Mouse (Mus musculus): ENCODE data around the gene Gm8947. TPM values are rescaled to one million over a fixed set of nuclear protein-coding genes. Genes with fewer than 3 reads are reported as not detected.
"Not testable (repeated sequence)": the region's sequence is repeated elsewhere in the genome, so short reads cannot be mapped to it uniquely, and the experiment has no call there.

Gm8947 gene
- total RNA-seq (2021), result not detected
- long read RNA-seq, experiment 1, result 0 reads
- long read RNA-seq, experiment 2, result 0 reads

DNA sequence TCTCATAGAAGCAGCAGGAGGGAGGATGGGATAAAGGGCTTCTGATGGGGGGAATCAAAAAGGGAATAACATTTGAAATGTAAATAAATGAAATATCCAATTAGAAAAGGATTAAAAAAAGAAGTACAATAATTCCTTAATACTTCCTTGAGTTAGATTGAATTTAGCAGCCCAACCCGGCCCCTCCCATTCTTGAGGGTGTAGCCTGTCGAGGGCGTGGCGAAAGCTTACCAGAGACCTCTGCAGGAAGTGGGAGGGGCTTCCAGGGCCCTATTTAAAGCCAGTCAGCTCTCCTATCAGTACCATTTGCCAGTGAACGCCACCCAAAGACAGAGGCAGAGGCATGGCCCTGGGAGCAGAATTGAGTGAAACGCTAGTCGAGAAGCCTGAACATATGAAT is at the start of gene Gm8947:
Gm8947 (plus strand) TSS at position 302 of the 400 bp plus-strand sequence.
- DNase-seq (ENCODE audit: low spot score in 2 of 2), result not testable (repeated sequence)

DNA sequence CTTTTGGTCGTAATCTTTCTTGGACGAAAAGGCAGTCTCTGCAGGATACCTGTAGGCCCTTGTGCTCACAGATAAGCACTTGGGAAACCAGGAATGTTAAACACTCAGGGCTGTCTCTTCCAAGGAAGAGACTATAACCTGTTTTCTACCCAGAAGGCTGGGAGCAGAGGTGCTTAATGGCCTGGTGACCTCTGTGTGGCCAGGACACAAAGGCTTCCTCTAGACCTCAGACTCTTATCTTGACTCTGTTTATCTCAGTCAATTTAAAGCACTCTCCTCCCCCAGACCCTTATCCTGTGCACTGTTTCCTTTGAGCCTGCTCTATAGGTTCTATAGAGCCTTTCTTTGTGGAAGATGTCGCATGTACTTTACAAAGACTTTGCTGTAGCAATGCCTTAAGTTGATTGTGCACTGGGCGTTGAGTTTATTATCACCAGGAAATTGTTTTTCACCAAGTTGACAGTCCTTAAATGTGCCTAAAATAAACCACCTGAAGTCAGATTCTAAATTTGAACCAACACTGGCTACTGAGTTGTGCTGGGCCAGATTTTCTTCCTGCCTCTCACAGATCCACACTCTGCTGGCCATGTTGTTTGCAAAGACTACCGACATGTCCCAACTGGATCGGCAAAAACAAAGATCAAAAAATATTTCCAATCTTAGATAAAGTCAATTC is 47.6 kb upstream of the Gm8947 start:
- no peak for DNase-seq (ENCODE audit: low spot score in 2 of 2)

DNA sequence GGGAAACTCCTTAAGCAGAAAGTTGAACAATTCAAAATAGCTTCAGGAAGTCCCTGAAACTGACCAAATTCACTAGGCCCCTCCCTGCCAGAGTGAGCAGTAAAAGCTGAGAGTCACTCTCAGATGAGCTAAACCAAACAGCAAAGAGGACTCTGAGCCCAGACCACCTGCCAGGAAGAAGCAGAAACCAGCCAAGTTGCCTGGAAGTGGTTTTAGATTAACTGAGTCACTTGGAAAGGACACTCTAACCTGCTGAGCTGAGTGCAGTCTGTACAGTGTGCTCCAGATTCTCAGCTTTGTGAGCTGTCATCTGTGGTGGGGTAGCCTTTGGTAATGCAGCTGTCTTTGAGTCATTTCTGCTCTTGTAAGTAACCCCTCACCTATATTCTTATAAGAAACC is 44.4 kb upstream of the Gm8947 start:
- DNase-seq (ENCODE audit: low spot score in 2 of 2), result no peak

DNA sequence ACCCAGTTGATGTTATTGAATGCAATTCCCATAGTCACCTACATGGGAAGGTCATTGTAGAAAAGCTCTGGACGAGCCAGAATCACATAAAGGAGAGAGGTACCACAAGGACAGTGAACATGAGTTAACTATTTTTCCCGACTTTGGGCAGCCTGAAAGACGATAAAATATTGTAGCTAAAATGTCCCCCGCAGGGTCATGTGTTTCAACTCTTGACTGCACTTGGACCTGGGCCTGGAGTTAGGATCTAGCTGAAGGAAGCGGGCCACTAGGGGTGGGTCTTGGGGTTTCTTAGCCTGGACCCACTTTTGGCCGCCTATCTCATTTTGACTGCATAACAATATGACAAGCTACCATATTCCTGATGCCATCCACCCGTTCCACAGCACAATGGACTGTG is 42.0 kb upstream of the Gm8947 start:
- DNase-seq (ENCODE audit: low spot score in 2 of 2), result no peak

DNA sequence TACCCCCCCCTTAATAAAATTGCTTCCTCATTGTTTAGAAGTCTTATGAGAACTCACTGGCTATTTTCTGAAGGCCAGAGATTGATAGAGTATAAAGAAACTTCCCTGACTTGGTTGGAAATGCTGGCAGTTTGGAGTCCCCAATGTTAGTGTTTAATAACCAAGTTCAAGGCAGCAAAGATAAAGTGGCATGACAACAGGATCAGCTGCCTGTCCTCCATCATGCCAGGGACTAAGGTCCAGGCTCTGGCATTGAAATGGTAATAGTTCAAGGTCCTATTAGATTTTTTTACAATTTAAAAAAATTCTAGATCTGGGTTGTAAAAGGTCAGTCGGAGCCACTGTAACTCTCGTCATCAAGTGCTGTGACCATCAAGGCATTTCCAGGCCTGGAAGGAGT is 41.1 kb upstream of the Gm8947 start:
- DNase-seq (ENCODE audit: low spot score in 2 of 2), result no peak

DNA sequence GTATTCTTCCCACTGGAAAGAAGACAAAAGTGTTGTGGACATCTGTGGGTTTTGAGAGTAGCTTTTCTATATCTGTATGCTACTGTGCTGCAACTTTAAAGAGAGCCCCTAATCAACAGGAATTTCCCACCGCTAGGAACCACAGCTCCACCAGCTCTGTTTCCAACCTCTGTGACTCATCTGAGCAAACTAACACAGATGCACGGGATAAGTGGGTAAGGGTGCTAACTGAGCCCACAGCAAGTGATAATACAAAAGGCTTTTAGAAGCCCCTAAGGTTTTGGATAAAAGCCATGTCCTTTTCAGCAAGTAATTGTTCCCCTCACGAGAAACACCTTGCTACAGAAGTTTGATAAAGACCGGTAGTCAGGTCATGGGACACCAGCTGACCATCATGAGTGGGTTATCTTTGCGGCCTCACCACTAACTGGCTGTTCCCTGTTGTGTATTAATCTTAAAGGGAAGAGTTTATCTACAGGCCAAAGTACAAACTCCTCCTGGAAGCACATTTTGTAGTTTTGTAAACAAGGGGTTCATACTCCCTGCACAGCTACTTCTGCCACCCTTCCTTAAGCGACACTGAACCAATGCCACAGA is 39.0 kb upstream of the Gm8947 start:
- DNase-seq (ENCODE audit: low spot score in 2 of 2), result no peak

DNA sequence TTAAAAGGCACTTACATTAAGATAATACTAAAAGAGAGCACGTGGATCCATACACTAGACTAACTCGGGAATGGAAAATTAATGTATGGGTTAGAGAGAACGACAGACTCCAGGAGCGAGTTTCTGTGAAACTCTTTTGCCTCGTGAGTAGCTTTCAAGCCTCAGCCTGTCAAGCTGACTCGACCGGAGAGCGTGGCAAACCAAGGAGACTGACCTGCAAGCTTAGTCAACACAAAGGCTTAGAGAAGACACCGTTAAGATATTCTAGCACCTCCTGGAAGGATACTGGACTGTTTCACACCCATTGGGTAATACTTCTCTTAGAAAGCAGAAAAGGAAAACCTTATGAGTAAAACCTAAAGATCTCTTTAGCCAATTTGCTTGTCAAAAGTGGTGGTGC is 38.0 kb upstream of the Gm8947 start:
- DNase-seq (ENCODE audit: low spot score in 2 of 2), result not testable (repeated sequence)

DNA sequence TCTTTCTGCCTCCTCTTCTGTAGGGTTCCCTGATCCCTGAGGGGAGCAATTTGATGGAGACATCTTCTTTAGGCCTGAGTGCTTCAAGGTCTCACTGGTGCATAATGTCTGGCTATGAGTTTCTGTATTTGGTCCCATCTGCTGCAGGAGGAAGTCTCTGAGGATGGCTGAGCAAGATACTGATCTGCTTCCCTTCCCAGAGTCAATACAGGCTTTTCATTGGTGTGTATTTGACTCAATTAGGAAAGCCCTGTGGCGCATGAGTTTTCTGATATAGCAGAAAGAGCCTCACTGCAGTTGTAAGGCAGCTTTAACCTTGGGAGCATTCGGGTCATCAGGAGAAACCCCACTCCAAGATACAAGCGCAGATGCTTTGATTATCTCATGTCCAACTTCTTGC is 36.0 kb upstream of the Gm8947 start:
- DNase-seq (ENCODE audit: low spot score in 2 of 2), result no peak

DNA sequence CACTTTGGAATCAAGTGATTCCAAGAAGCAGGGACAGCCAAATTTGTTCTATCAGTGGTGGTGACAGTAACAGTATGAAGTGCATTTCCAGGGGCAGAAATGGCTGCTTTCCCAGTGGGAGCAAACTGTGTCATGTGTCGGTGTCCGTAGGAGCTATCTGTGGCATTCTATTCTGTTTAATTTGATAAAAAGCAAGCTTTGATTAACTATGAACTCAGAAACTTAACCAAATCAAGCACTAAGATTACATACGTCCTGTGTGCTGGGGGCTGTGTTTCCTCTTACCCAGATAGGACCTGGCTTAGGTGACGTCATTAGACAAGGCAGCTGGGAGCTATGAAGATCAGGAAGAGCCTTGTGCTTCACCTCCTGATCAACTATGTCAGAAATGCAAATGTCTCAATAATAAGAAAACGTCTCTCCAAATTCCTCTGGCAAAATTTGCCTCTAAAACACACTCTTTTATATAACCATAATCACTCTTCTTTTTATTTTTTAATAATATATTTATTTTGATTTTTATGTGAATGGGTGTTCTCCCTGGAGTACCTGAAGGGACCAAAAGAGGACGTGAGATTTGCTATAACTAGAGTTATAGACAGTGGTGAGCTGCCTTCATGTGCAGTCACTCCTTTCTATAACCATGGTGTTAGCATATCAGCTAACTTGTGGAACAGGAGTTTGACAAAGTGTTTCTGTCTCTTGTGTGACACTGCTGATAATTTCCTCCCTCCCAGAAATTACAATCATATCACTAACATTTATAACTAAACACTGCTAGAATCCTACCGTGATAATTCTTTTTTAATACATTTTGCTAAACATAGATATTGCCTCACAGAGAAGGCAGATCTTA is 35.2 kb upstream of the Gm8947 start:
- DNase-seq (ENCODE audit: low spot score in 2 of 2), result no peak

DNA sequence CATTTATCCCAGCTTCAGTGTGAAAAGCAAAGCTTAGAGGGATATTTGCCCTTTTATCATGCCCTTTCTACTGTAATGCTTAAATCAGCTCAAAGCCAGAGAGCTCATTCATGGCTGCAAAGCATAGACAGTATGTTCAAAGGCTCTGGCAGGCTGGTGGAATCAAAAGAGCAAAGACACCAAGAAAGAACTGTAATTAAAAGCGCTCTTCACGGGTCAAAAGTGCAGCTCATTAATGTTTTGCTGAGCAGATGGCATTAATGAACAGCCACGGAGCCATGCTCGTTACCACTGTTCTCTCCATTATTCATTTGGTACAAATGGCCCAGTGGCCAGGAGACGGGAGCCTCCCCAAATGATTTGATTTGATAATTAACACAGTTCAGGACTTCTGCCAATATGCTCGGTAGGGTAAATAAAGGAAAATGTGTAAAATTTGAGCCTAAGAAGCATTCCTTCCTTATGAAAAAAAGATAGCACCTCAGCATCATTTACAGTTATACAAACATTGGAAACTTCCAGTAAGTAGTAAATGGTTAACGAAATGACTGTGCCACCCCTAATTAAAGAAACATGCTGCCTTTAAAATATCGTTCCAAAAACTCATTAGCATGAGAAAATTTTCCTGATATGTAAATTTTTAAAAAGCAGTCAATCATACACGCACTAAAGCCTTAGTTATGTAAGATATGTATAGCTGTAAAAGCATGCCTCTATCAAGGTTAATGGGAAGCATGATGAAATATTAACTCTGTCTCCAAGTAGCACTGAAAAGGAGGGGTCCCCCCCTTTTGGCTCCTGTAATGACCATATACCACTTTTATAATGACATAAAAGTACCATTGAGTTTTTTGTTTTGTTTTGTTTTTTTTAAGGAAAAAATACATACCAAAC is 34.0 kb upstream of the Gm8947 start:
- DNase-seq (ENCODE audit: low spot score in 2 of 2), result no peak

DNA sequence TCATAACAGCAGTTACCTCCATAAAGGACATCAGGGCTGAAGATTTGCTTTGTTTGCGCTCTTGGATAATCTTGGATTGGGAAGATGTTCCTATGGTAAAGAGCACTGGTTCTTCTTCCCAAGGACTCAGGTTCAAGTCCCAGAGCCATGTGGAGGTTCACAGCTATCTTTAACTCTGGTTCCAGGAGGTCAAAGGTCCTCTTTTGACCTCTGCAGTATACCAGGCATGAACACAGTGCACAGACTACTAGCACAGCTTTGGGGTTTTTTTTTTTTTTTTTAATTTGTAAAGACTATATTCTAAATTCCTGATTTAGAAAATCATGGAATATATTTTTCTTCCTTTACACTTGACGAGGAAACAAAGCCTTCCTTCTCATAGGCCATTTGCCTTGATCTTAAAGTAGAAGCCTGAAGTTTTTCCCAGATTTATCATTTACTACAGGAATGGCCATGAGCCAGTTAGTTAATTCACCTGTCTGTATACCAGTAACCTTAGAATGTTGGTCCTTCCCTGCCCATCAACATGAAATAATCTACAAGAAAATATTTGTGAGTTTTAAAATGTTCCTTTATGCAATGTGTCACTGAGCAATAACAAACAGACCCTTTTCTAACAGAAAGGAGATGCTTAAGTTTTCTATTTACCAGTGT is 33.2 kb upstream of the Gm8947 start:
- no peak for DNase-seq (ENCODE audit: low spot score in 2 of 2)

DNA sequence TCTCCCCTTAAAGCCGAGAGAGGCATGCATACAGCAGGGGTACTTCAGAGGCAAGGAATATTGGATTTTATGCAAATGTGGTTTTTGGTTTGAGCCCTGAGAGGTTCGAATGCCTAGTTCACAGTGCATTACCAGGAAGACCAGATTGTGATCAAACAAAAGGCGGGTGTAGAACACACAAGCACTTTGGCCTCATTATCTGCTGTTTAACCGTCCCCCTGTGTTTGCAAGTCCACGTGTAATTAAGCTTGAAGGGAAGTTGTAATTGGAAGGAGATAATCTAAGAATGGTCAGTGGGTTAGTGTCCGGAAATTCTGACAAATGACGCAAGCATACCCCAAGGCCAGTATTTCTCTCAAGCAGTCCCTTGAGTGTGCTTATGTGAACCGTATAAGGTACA is 26.1 kb upstream of the Gm8947 start:
- no peak for DNase-seq (ENCODE audit: low spot score in 2 of 2)

DNA sequence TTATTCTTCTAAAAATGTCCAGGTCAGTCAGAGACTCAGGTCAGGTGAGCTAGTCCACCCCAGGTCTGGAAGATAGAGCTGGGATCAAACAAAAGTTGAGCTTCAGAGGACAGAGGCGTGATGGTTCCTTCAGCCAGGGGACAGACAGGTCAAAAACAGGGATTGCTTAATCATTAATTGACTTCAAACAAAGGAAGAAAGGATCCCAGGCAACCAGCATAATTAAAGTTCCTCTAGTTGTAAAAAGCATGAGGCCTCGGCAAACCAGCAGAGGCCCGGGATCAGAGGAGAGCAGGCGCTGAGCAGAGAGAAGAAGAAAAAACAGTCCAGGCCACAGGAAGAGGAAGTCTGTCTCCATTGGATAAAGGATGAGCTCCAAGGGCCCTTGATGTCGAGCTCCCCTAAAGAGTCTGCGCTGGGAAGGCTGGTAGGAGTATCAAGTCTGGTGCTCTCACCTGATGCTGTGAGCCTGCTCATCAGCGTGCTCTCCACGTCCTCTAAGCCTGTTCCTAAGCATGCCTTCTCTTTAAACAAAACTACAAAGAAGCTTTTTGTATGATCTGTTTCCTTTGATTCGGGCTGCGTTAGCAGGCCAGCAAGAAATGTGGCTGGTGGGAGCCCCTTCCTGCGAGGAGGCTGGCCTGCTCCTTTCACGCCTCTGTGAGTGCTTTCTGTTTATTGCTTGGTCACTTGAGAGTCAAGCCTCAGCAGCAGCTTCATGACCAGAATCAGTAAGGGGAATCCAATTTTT is 24.7 kb upstream of the Gm8947 start:
- DNase-seq (ENCODE audit: low spot score in 2 of 2), result no peak

DNA sequence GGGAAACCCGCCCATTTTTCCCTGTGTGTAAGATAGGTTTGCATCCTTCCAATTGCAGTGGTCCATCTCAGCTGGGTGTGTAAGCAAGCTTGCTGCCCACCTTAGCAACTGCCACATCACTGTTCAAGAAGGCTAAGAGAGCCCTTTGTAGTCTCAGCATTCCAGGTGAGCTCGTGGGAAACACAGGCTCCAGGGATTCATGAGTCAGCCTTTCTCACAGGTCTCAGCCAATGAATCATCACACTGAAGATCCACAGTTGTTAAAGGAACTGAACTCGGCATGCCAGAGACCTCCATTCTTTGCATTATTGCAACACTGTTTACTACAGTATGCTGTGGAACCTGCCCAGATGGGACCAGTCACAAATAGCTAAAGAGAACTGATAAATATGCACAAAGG is 23.5 kb upstream of the Gm8947 start:
- no peak for DNase-seq (ENCODE audit: low spot score in 2 of 2)

DNA sequence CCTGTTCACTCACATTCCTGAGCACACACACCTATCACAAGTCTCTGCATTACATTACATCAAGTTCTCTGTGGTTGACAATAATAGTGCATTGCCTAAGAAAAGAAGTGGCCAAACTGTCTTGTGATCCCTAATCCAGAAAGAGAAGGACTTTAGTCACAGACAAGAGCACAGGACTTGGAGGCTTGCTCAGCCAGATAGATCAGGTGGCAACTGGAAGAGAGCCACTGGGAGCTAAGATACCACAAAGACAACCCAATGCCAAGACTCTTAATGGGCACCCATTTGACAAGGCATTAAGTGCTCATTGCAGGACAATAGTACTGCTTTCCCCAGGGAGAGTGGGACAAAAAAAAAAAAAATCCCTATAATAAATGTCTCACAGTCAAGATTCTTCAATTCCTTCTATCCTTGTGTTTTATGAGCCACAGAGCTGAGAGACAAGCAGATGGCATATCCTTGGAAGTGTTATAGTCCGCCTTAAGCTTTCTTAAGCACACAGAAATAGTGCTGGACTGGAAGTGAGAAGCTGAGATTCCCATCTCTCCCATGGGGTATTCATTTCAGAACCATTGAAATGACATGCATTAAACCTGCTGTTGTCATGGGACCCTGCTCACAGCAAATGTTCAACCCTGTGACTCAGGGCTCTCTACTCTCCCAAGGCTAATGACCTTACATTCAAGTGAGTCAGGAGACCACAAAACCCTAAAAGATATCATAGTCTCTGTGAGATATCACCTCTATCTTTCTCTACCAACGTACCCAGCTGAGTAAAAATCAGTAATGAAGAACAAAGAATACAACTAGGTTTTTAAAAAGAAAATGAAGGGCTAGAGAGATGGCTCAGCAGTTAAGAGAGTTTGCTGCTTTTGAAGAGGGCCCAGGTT is 20.4 kb upstream of the Gm8947 start:
- DNase-seq (ENCODE audit: low spot score in 2 of 2), result no peak

DNA sequence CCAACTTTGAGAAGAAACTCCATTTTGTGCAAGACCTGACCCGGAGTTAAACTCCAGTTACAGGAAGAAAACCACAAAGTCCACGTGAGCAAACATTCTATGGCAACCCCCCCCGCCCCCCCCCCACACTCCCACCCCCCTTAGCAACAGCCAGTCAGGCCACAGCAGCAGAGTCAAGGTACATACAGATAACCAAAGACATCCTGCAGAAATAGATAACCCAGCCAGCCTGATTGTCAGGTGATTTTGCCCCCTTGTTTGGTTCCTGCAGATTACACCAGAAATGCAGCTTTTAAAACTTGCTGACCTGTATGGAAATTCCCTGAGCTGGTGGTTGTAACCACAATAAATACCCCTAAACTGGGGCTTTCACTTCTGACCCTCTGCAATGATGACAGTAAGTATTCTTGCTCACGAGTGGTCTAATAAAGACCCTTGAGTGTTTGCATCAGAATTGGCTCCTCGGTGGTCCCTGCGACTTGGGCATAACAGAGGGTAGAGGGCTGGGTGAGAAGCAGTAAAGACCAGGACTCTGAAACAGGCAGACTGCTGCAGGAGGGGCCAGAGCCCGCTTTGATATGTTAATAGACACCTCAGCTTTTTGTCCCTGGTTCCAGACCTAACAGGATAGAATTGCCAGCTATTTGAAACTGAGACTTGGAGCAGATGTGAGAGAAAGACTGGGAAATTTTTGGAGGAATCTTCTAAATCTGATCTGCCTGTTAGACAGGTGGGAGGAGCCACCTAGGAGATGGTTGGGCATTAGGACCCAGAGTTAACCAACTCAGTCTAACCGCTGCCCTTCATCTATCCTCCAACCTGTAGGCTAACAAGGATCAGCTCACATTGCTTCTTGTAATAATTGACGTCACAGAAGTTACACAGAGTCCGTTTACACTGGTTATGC is 14.9 kb upstream of the Gm8947 start:
- no peak for DNase-seq (ENCODE audit: low spot score in 2 of 2)

DNA sequence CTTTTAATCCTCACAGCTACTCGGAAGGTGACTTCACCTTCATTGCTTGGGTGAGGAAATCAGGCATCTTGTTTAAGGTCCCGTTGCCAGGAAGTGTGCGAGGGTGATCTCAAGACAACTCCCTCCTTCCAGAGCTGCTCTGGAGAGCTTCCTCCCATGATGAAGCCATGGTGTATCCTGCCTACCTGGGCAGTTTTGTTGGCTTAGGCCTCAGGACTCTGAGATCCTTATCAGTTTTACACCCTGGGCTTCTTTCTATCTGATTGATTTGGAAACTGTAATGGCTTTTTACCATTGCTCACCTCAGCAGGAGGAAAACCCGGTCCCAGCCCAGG is 14.3 kb upstream of the Gm8947 start:
- DNase-seq (ENCODE audit: low spot score in 2 of 2), result no peak

DNA sequence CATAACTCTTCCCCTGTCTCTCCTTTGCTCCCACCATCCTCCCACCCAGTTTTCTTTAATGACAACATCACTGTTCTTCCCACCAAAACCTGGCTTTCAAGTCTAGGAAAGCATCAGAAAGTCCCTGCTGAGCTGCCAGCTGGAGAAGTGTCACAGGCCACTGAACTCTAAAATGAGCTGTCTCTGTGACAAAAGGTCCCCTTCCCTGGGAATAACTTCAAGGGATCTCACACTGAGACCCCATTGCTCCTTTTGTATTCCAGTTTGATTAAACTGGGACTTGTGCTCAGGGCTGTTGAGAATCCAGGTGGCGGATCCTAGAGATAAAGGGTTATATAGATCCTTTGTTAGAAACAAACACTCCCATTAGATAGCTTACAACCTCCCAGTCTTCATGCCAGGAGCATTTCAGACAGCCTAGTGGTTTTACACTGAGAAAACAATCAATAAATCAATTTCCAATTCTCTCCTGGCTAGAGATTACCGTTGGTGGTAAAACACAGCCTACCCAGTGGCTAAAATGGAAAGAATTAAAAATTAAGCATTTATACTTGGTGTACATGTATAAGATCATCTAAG is 13.6 kb upstream of the Gm8947 start:
- DNase-seq (ENCODE audit: low spot score in 2 of 2), result no peak
